Mouse (Mus musculus) gastrocnemius, adult 18-20 months (tissue): ENCODE data around the gene Mpc1. TPM values are rescaled to one million over a fixed set of nuclear protein-coding genes. Genes with fewer than 3 reads are reported as not detected.

Source experiments
- DNase-seq: peaks from one replicate; pipeline ENCODE4 v3.0.0; 2021; ENCODE audit warnings: low spot score
- long read RNA-seq, 2 experiments: library from polyadenylated mRNA; stranded (forward); transcript quantifications; one replicate each; pipeline ENCODE4 v2.0.0; 2021
- total RNA-seq, 2 experiments: library from RNA; stranded (reverse); gene quantifications; 2 replicates each; pipeline ENCODE4 v1.2.3; 2021

The Mpc1 gene
- 100 to 1,000 TPM; 418 to 491 TPM for total RNA-seq
- long read RNA-seq, experiment 1, transcript Mpc1-202 (5 exons, 555 nt): major isoform, 15 of 347 reads
- long read RNA-seq, experiment 1, partial matches to known transcripts: 2 of 347 reads
- long read RNA-seq, experiment 1, other reads (novel, unspliced or antisense): 329 of 347 reads
- long read RNA-seq, experiment 2, transcript Mpc1-202 (5 exons, 555 nt): major isoform, 8 of 272 reads
- long read RNA-seq, experiment 2, partial matches to known transcripts: 1 of 272 reads
- long read RNA-seq, experiment 2, other reads (novel, unspliced or antisense): 263 of 272 reads

GRCm38 (mm10) chr17:8282821-8283525, at the start of gene Mpc1:
TSS of gene Mpc1 (plus strand) at chr17:8282904.
- DNase-seq: peak; percentile 91

GRCm38 (mm10) chr17:8233618-8234214, 49.0 kb upstream of the Mpc1 start:
- no peak for DNase-seq

- no peak for DNase-seq
Measured at GRCm38 (mm10) chr17:8234537-8234936, 48.2 kb upstream of the Mpc1 start.

GRCm38 (mm10) chr17:8235743-8236142, 47.0 kb upstream of the Mpc1 start, which contains the start of gene Ccr6:
TSS of gene Ccr6 (plus strand) at chr17:8236043.
- DNase-seq: no peak

- no peak for DNase-seq
Measured at GRCm38 (mm10) chr17:8238012-8238710, 44.5 kb upstream of the Mpc1 start.

GRCm38 (mm10) chr17:8239561-8239960, 43.1 kb upstream of the Mpc1 start:
- DNase-seq: no peak

- no peak for DNase-seq
Measured at GRCm38 (mm10) chr17:8240517-8240916, 42.2 kb upstream of the Mpc1 start.

- DNase-seq: no peak
Measured at GRCm38 (mm10) chr17:8241645-8242044, 41.1 kb upstream of the Mpc1 start.

- no peak for DNase-seq
Measured at GRCm38 (mm10) chr17:8242186-8242585, 40.5 kb upstream of the Mpc1 start.

- DNase-seq: no peak
Measured at GRCm38 (mm10) chr17:8244124-8244523, 38.6 kb upstream of the Mpc1 start.

- DNase-seq: no peak
Measured at GRCm38 (mm10) chr17:8246102-8246754, 36.5 kb upstream of the Mpc1 start.

- no peak for DNase-seq
Measured at GRCm38 (mm10) chr17:8251704-8252103, 31.0 kb upstream of the Mpc1 start.

GRCm38 (mm10) chr17:8254268-8254667, 28.4 kb upstream of the Mpc1 start:
- DNase-seq: no peak

GRCm38 (mm10) chr17:8254914-8255313, 27.8 kb upstream of the Mpc1 start:
- no peak for DNase-seq

- DNase-seq: no peak
Measured at GRCm38 (mm10) chr17:8255583-8255982, 27.1 kb upstream of the Mpc1 start.

GRCm38 (mm10) chr17:8256982-8257381, 25.7 kb upstream of the Mpc1 start:
- DNase-seq: no peak

- peak; percentile 66 for DNase-seq
Measured at GRCm38 (mm10) chr17:8264638-8265037, 18.1 kb upstream of the Mpc1 start.

- DNase-seq: no peak
Measured at GRCm38 (mm10) chr17:8272054-8272749, 10.5 kb upstream of the Mpc1 start.

- no peak for DNase-seq
Measured at GRCm38 (mm10) chr17:8272951-8273350, 9.8 kb upstream of the Mpc1 start.

GRCm38 (mm10) chr17:8276071-8276470, 6.6 kb upstream of the Mpc1 start:
- no peak for DNase-seq

- no peak for DNase-seq
Measured at GRCm38 (mm10) chr17:8276680-8277079, 6.0 kb upstream of the Mpc1 start.
